Mouse (Mus musculus): ENCODE results near the gene Ripor1.

DNA sequence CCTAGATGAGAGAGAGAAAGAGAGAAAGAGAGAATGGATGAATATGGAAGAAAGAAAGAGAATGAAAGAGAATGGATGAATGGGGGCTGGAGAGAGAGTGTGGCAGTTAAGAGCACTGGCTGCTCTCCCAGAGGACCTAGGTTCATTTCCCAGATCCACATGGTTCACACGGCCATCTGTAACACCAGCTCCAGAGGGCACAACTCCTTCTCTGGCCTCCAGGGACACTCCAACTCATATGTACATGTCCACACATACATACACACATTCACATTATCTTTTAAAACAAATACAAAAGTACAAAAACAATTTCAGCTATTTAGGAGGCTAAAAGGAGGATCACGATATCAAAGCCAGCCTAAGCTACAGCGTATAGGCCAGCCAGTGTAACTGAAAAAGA, 42.2 kb upstream of the Ripor1 start:
- TF ChIP-seq CTCF (IDR thresholded peaks at IDR 0.05; ENCODE audit: low read depth, low read length) (no peak), GATA1 (IDR thresholded peaks at IDR 0.05; ENCODE audit: borderline replicate concordance, low read length) (no peak)

All from G1E (cell line).